Mouse (Mus musculus) lung, embryonic 16.5 days (tissue): ENCODE data around the gene Olfr183. TPM values are rescaled to one million over a fixed set of nuclear protein-coding genes. Genes with fewer than 3 reads are reported as not detected.
"Not testable (repeated sequence)": the region's sequence is repeated elsewhere in the genome, so short reads cannot be mapped to it uniquely, and the experiment has no call there.

Experiments
- ATAC-seq: fragments of 200-750 bp; cut with Nextera tagmentation; 2 replicates; pipeline ENCODE4 v1.8.0; 2017; ENCODE audit warnings: low read depth, mild to moderate bottlenecking, moderate library complexity
- H3K27ac ChIP-seq: fragments of 300-500 bp; sonication (generic); 2 replicates; pipeline ENCODE4 v1.5.1; 2014; ENCODE audit warnings: mild to moderate bottlenecking, control low read depth, low read length
- H3K27me3 ChIP-seq: fragments of 300-500 bp; sonication (generic); 2 replicates; pipeline ENCODE4 v1.6.1; 2014; ENCODE audit warnings: low read depth, low read length, mixed read lengths; ENCODE audit not compliant: control insufficient read depth, insufficient read depth
- H3K36me3 ChIP-seq: fragments of 300-500 bp; sonication (generic); 2 replicates; pipeline ENCODE4 v1.6.1; 2014; ENCODE audit warnings: low read length; ENCODE audit not compliant: control insufficient read depth, insufficient read depth
- H3K4me1 ChIP-seq: fragments of 300-500 bp; sonication (generic); replicated peaks from 2 replicates; pipeline ENCODE4 v1.6.1; 2014; ENCODE audit warnings: low read length, mixed read lengths; ENCODE audit not compliant: control insufficient read depth, insufficient read depth
- H3K4me2 ChIP-seq: fragments of 300-500 bp; sonication (generic); 2 replicates; pipeline ENCODE4 v1.6.1; 2014; ENCODE audit warnings: low read depth, low read length, control low read depth
- H3K4me3 ChIP-seq: fragments of 300-500 bp; sonication (generic); 2 replicates; pipeline ENCODE4 v1.5.1; 2014; ENCODE audit warnings: mild to moderate bottlenecking, low read length, control low read depth
- H3K9ac ChIP-seq: fragments of 300-500 bp; sonication (generic); 2 replicates; pipeline ENCODE4 v1.6.1; 2014; ENCODE audit warnings: low read length, control low read depth
- H3K9me3 ChIP-seq: fragments of 300-500 bp; sonication (generic); 2 replicates; pipeline ENCODE4 v1.6.1; 2016; ENCODE audit warnings: low read length; ENCODE audit not compliant: control insufficient read depth
- WGBS: fragments of 180-500 bp; shearing (Covaris S2); extraction: QIAGEN DNeasy Blood & Tissue Kit; methylation state at CpG from one replicate; pipeline ENCODE4 v1.1.7; 2014; 5-methylcytosine and 5-hydroxymethylcytosine counted together
- polyA plus RNA-seq: library from polyadenylated mRNA; unstranded; fragments of >200 nt; fragmentation: Nextera tagmentation; extraction: Ambion mirVana; gene quantifications from 2 replicates; pipeline ENCODE4 v1.2.1, GENCODE M21; 2015

The Olfr183 gene
- polyA plus RNA-seq: not detected in 2 replicates

GRCm38 (mm10) chr16:58995057-58995456 lies at the start of gene Olfr183:
Gene Olfr183, plus strand, starts transcription at chr16:58995357.
- Histone ChIP-seq H3K27ac (no peak within 1 kb of the TSS), H3K9me3 (no peaks in the 10 kb centered on the region), H3K27me3 (no peaks in the 10 kb centered on the region), H3K4me1 (no peaks in the 10 kb centered on the region), H3K36me3 (no peaks in the 10 kb centered on the region), H3K9ac (no peak within 1 kb of the TSS), H3K4me3 (no peak within 1 kb of the TSS), H3K4me2 (no peak within 1 kb of the TSS)
- no peak for ATAC-seq
- 71% methylated on average over 2 of the region's 2 CpGs for WGBS

GRCm38 (mm10) chr16:59007146-59007545 lies 12.0 kb downstream of the Olfr183 start:
- H3K27me3 ChIP-seq: no peaks in the 10 kb centered on the region
- H3K4me2 ChIP-seq: no peak overlapping the region
- H3K9me3 ChIP-seq: no peaks in the 10 kb centered on the region
- H3K4me1 ChIP-seq: no peaks in the 10 kb centered on the region
- H3K36me3 ChIP-seq: no peaks in the 10 kb centered on the region
- no peak overlapping the region for H3K4me3 ChIP-seq
- no peak for ATAC-seq
- H3K27ac ChIP-seq: no peak overlapping the region
- H3K9ac ChIP-seq: no peak overlapping the region

- 49% methylated on average over 2 of the region's 2 CpGs for WGBS
- Histone ChIP-seq H3K4me2 (no peak overlapping the region), H3K27me3 (no peaks in the 10 kb centered on the region), H3K36me3 (no peaks in the 10 kb centered on the region), H3K9me3 (peaks cover 2% of the 10 kb centered on the region; the same call in 1 of the 2 replicates), H3K9ac (no peak overlapping the region), H3K27ac (no peak overlapping the region), H3K4me1 (no peaks in the 10 kb centered on the region), H3K4me3 (no peak overlapping the region)
- ATAC-seq: no peak
Measured at GRCm38 (mm10) chr16:59013357-59014018, 18.3 kb downstream of the Olfr183 start.

GRCm38 (mm10) chr16:59030191-59030590 lies 35.0 kb downstream of the Olfr183 start, which contains the start of gene Olfr186:
Gene Olfr186, minus strand, starts transcription at chr16:59030291.
- no peaks in the 10 kb centered on the region for H3K9me3 ChIP-seq
- no peaks in the 10 kb centered on the region for H3K27me3 ChIP-seq
- no peak within 1 kb of the TSS for H3K9ac ChIP-seq
- no peaks in the 10 kb centered on the region for H3K4me1 ChIP-seq
- no peak for ATAC-seq
- no peak within 1 kb of the TSS for H3K4me2 ChIP-seq
- no peaks in the 10 kb centered on the region for H3K36me3 ChIP-seq
- WGBS: 80% methylated on average over 4 of the region's 4 CpGs
- no peak within 1 kb of the TSS for H3K27ac ChIP-seq
- H3K4me3 ChIP-seq: no peak within 1 kb of the TSS

GRCm38 (mm10) chr16:59039710-59040109 lies 44.6 kb downstream of the Olfr183 start, which contains the start of gene Olfr187:
Gene Olfr187, minus strand, starts transcription at chr16:59039767.
- no peak within 1 kb of the TSS for H3K4me3 ChIP-seq
- H3K4me1 ChIP-seq: no peaks in the 10 kb centered on the region
- no peaks in the 10 kb centered on the region for H3K36me3 ChIP-seq
- peak within 1 kb of the TSS; percentile 17; the same call in 1 of the 2 replicates for H3K4me2 ChIP-seq
- no peak within 1 kb of the TSS for H3K27ac ChIP-seq
- WGBS: 59% methylated on average over 7 of the region's 7 CpGs
- H3K9ac ChIP-seq: no peak within 1 kb of the TSS
- no peak for ATAC-seq
- no peaks in the 10 kb centered on the region for H3K27me3 ChIP-seq
- H3K9me3 ChIP-seq: no peaks in the 10 kb centered on the region

- 82% methylated on average over 3 of the region's 3 CpGs for WGBS
- Histone ChIP-seq H3K9ac (no peak overlapping the region), H3K4me1 (no peaks in the 10 kb centered on the region), H3K9me3 (no peaks in the 10 kb centered on the region), H3K36me3 (no peaks in the 10 kb centered on the region), H3K4me3 (no peak overlapping the region), H3K27ac (no peak overlapping the region), H3K27me3 (no peaks in the 10 kb centered on the region), H3K4me2 (no peak overlapping the region)
- ATAC-seq: no peak
Measured at GRCm38 (mm10) chr16:59045835-59046234, 50.7 kb downstream of the Olfr183 start.

- no peaks in the 10 kb centered on the region for H3K27me3 ChIP-seq
- no peaks in the 10 kb centered on the region for H3K9me3 ChIP-seq
- no peaks in the 10 kb centered on the region for H3K36me3 ChIP-seq
- WGBS: 51% methylated on average over 4 of the region's 4 CpGs
- no peak overlapping the region for H3K4me2 ChIP-seq
- no peak overlapping the region for H3K27ac ChIP-seq
- no peaks in the 10 kb centered on the region for H3K4me1 ChIP-seq
- no peak for ATAC-seq
- no peak overlapping the region for H3K4me3 ChIP-seq
- no peak overlapping the region for H3K9ac ChIP-seq
Measured at GRCm38 (mm10) chr16:59047579-59047978, 52.4 kb downstream of the Olfr183 start.

- Histone ChIP-seq H3K4me2 (no peak overlapping the region), H3K4me1 (no peaks in the 10 kb centered on the region), H3K9ac (no peak overlapping the region), H3K27me3 (no peaks in the 10 kb centered on the region), H3K9me3 (no peaks in the 10 kb centered on the region), H3K27ac (no peak overlapping the region), H3K4me3 (no peak overlapping the region), H3K36me3 (no peaks in the 10 kb centered on the region)
- ATAC-seq: no peak
- WGBS: 69% methylated on average over 1 of the region's 1 CpGs
Measured at GRCm38 (mm10) chr16:59048860-59049259, 53.7 kb downstream of the Olfr183 start.

GRCm38 (mm10) chr16:59049286-59049685 lies 54.1 kb downstream of the Olfr183 start:
- not testable (repeated sequence) for ATAC-seq, H3K4me2 ChIP-seq, H3K9ac ChIP-seq, H3K9me3 ChIP-seq, H3K36me3 ChIP-seq, H3K4me3 ChIP-seq, H3K27me3 ChIP-seq, H3K4me1 ChIP-seq, H3K27ac ChIP-seq
- WGBS: 88% methylated on average over 2 of the region's 2 CpGs
